Mouse (Mus musculus) heart, postnatal 0 days (tissue): ENCODE results near the gene Cct8.

Experiments used
- CTCF ChIP-seq: IDR thresholded peaks from 2 replicates; pipeline ENCODE4 v1.5.1; 2016; ENCODE audit warnings: antibody characterized with exemption, control low read depth, low read depth
- EP300 ChIP-seq: IDR thresholded peaks from 2 replicates; pipeline ENCODE4 v1.6.1; 2016; ENCODE audit warnings: antibody characterized with exemption, low read depth

DNA sequence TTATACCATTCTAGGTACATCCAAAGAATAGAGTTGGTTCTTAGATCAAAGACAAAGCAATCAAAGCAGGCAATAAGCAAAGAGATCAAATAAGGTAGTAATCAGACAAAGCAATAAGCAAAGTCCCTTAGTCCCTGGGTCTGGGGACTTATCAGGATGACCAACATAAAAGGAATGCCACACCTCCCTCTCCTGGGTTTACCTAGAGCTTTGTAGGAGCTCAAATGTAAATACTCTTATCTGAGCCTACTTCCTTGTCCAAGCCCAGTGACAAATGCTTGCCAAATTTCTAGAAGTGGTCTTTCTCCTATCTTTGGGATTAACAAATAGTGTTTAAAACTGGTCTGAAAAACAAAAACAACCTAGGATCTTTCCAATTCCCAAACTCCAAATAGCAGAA is 52.4 kb downstream of the Cct8 start:
- no peak for TF ChIP-seq EP300
- no peak for TF ChIP-seq CTCF
